Mouse (Mus musculus) lung, embryonic 16.5 days (tissue): Measurements from ENCODE around the gene Pcyox1. TPM values are rescaled to one million over a fixed set of nuclear protein-coding genes. Genes with fewer than 3 reads are reported as not detected.
"Not testable (repeated sequence)": the region's sequence is repeated elsewhere in the genome, so short reads cannot be mapped to it uniquely, and the experiment has no call there.

Source experiments
- ATAC-seq: fragments of 200-750 bp; cut with Nextera tagmentation; 2 replicates; pipeline ENCODE4 v1.8.0; 2017; ENCODE audit warnings: low read depth, mild to moderate bottlenecking, moderate library complexity
- H3K27ac ChIP-seq: fragments of 300-500 bp; sonication (generic); 2 replicates; pipeline ENCODE4 v1.5.1; 2014; ENCODE audit warnings: mild to moderate bottlenecking, control low read depth, low read length
- H3K27me3 ChIP-seq: fragments of 300-500 bp; sonication (generic); 2 replicates; pipeline ENCODE4 v1.6.1; 2014; ENCODE audit warnings: low read depth, low read length, mixed read lengths; ENCODE audit not compliant: control insufficient read depth, insufficient read depth
- H3K36me3 ChIP-seq: fragments of 300-500 bp; sonication (generic); 2 replicates; pipeline ENCODE4 v1.6.1; 2014; ENCODE audit warnings: low read length; ENCODE audit not compliant: control insufficient read depth, insufficient read depth
- H3K4me1 ChIP-seq: fragments of 300-500 bp; sonication (generic); replicated peaks from 2 replicates; pipeline ENCODE4 v1.6.1; 2014; ENCODE audit warnings: low read length, mixed read lengths; ENCODE audit not compliant: control insufficient read depth, insufficient read depth
- H3K4me2 ChIP-seq: fragments of 300-500 bp; sonication (generic); 2 replicates; pipeline ENCODE4 v1.6.1; 2014; ENCODE audit warnings: low read depth, low read length, control low read depth
- H3K4me3 ChIP-seq: fragments of 300-500 bp; sonication (generic); 2 replicates; pipeline ENCODE4 v1.5.1; 2014; ENCODE audit warnings: mild to moderate bottlenecking, low read length, control low read depth
- H3K9ac ChIP-seq: fragments of 300-500 bp; sonication (generic); 2 replicates; pipeline ENCODE4 v1.6.1; 2014; ENCODE audit warnings: low read length, control low read depth
- H3K9me3 ChIP-seq: fragments of 300-500 bp; sonication (generic); 2 replicates; pipeline ENCODE4 v1.6.1; 2016; ENCODE audit warnings: low read length; ENCODE audit not compliant: control insufficient read depth
- WGBS: fragments of 180-500 bp; shearing (Covaris S2); extraction: QIAGEN DNeasy Blood & Tissue Kit; methylation state at CpG from one replicate; pipeline ENCODE4 v1.1.7; 2014; 5-methylcytosine and 5-hydroxymethylcytosine counted together
- polyA plus RNA-seq: library from polyadenylated mRNA; unstranded; fragments of >200 nt; fragmentation: Nextera tagmentation; extraction: Ambion mirVana; gene quantifications from 2 replicates; pipeline ENCODE4 v1.2.1, GENCODE M21; 2015

The Pcyox1 gene
- polyA plus RNA-seq, 1 experiment from 2014 or later: 88.9 TPM

- peak overlapping the region; percentile 91 for H3K9ac ChIP-seq
- ATAC-seq: peak; percentile 29
Observed at GRCm38 (mm10) chr6:86364442-86365141, 32.4 kb downstream of the Pcyox1 start.

GRCm38 (mm10) chr6:86361373-86361772 is 35.6 kb downstream of the Pcyox1 start:
- Histone ChIP-seq H3K4me1 (peaks cover 6% of the 10 kb centered on the region), H3K36me3 (no peaks in the 10 kb centered on the region), H3K4me2 (no peak overlapping the region), H3K4me3 (no peak overlapping the region), H3K27ac (no peak overlapping the region), H3K9ac (no peak overlapping the region), H3K27me3 (no peaks in the 10 kb centered on the region), H3K9me3 (no peaks in the 10 kb centered on the region)
- 81% methylated on average over 7 of the region's 7 CpGs for WGBS
- ATAC-seq: no peak

More at GRCm38 (mm10) chr6:86364442-86365141, 32.4 kb downstream of the Pcyox1 start:
- H3K36me3 ChIP-seq: peaks cover 2% of the 10 kb centered on the region; the same call in 1 of the 2 replicates
- H3K27ac ChIP-seq: 0 out of 2 replicates have a peak overlapping the region, but pooled peaks have one; percentile 12
- H3K9me3 ChIP-seq: no peaks in the 10 kb centered on the region
- H3K4me2 ChIP-seq: peak overlapping the region; percentile 96
- peaks cover 10% of the 10 kb centered on the region for H3K4me1 ChIP-seq
- peak overlapping the region; percentile 81 for H3K4me3 ChIP-seq
- H3K27me3 ChIP-seq: no peaks in the 10 kb centered on the region
- WGBS: 2% methylated on average over 17 of the region's 17 CpGs

- no peaks in the 10 kb centered on the region for H3K9me3 ChIP-seq
- ATAC-seq: no peak
- no peak overlapping the region for H3K9ac ChIP-seq
- peaks cover 3% of the 10 kb centered on the region; the same call in 1 of the 2 replicates for H3K4me1 ChIP-seq
- H3K4me2 ChIP-seq: no peak overlapping the region
- WGBS: 33% methylated on average over 7 of the region's 7 CpGs
- no peak overlapping the region for H3K4me3 ChIP-seq
- no peak overlapping the region for H3K27ac ChIP-seq
- no peaks in the 10 kb centered on the region for H3K36me3 ChIP-seq
- no peaks in the 10 kb centered on the region for H3K27me3 ChIP-seq
Observed at GRCm38 (mm10) chr6:86360691-86361090, 36.3 kb downstream of the Pcyox1 start.

- H3K9me3 ChIP-seq: no peaks in the 10 kb centered on the region
- no peak overlapping the region for H3K27ac ChIP-seq
- no peaks in the 10 kb centered on the region for H3K27me3 ChIP-seq
- H3K4me1 ChIP-seq: no peaks in the 10 kb centered on the region
- ATAC-seq: no peak
- no peak overlapping the region for H3K4me3 ChIP-seq
- H3K9ac ChIP-seq: no peak overlapping the region
- H3K36me3 ChIP-seq: no peaks in the 10 kb centered on the region
- WGBS: 67% methylated on average over 9 of the region's 9 CpGs
- H3K4me2 ChIP-seq: no peak overlapping the region
Observed at GRCm38 (mm10) chr6:86356956-86357355, 40.0 kb downstream of the Pcyox1 start.

- Histone ChIP-seq H3K36me3 (no peaks in the 10 kb centered on the region), H3K9me3 (no peaks in the 10 kb centered on the region), H3K9ac (no peak overlapping the region), H3K4me2 (no peak overlapping the region), H3K4me1 (no peaks in the 10 kb centered on the region), H3K27ac (no peak overlapping the region), H3K27me3 (no peaks in the 10 kb centered on the region), H3K4me3 (no peak overlapping the region)
- no peak for ATAC-seq
- 59% methylated on average over 3 of the region's 3 CpGs for WGBS
Observed at GRCm38 (mm10) chr6:86354948-86355347, 42.0 kb downstream of the Pcyox1 start.

- no peak overlapping the region for H3K4me3 ChIP-seq
- H3K9ac ChIP-seq: no peak overlapping the region
- no peaks in the 10 kb centered on the region for H3K9me3 ChIP-seq
- 53% methylated on average over 7 of the region's 7 CpGs for WGBS
- no peaks in the 10 kb centered on the region for H3K36me3 ChIP-seq
- H3K4me2 ChIP-seq: no peak overlapping the region
- no peak for ATAC-seq
- no peaks in the 10 kb centered on the region for H3K27me3 ChIP-seq
- no peak overlapping the region for H3K27ac ChIP-seq
- no peaks in the 10 kb centered on the region for H3K4me1 ChIP-seq
Observed at GRCm38 (mm10) chr6:86349257-86349656, 47.7 kb downstream of the Pcyox1 start.

GRCm38 (mm10) chr6:86346063-86346462 is 50.9 kb downstream of the Pcyox1 start:
- no peak for ATAC-seq
- 27% methylated on average over 2 of the region's 2 CpGs for WGBS

GRCm38 (mm10) chr6:86343656-86344055 is 53.3 kb downstream of the Pcyox1 start:
- H3K9ac ChIP-seq: no peak overlapping the region
- H3K27ac ChIP-seq: no peak overlapping the region
- no peaks in the 10 kb centered on the region for H3K9me3 ChIP-seq
- no peak overlapping the region for H3K4me3 ChIP-seq
- H3K27me3 ChIP-seq: no peaks in the 10 kb centered on the region
- no peak for ATAC-seq
- 22% methylated on average over 7 of the region's 7 CpGs for WGBS
- no peaks in the 10 kb centered on the region for H3K36me3 ChIP-seq
- H3K4me1 ChIP-seq: no peaks in the 10 kb centered on the region
- H3K4me2 ChIP-seq: no peak overlapping the region

More at GRCm38 (mm10) chr6:86346063-86346462, 50.9 kb downstream of the Pcyox1 start:
- H3K4me3 ChIP-seq: no peak overlapping the region
- H3K4me1 ChIP-seq: no peaks in the 10 kb centered on the region
- no peak overlapping the region for H3K4me2 ChIP-seq
- H3K27me3 ChIP-seq: no peaks in the 10 kb centered on the region
- H3K27ac ChIP-seq: no peak overlapping the region
- no peak overlapping the region for H3K9ac ChIP-seq
- H3K9me3 ChIP-seq: no peaks in the 10 kb centered on the region
- H3K36me3 ChIP-seq: no peaks in the 10 kb centered on the region

- not testable (repeated sequence) for H3K4me2 ChIP-seq, H3K9ac ChIP-seq, H3K27me3 ChIP-seq, H3K4me1 ChIP-seq, H3K36me3 ChIP-seq, H3K9me3 ChIP-seq, H3K4me3 ChIP-seq, H3K27ac ChIP-seq, ATAC-seq
- 85% methylated on average over 4 of the region's 4 CpGs for WGBS
Observed at GRCm38 (mm10) chr6:86336340-86336739, 60.6 kb downstream of the Pcyox1 start.
